Mouse (Mus musculus) layer of hippocampus, adult 9-10 months (tissue): ENCODE results near the gene Klhl6.

Source experiments
- DNase-seq: peaks from one replicate; pipeline ENCODE4 v3.0.0; 2022; ENCODE audit warnings: low spot score

Gene Klhl6

DNA sequence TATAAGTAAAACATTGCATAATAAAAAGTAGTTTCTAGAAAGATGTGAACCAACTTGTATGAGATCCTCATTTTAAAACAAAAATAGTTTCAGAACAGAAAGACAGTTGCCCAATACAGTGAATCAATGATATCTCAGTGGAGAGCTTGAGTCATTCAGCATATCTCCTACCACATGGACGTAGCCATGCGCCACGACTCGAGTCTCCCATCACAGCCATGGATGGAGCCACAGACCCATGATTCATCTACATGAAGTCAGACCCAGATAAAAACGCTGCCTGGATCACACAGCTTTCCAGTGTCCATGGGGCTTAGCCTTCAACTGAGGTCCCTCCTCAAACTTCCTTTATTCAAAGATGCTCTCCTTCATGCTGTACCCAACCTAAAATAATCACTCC lies 13.3 kb downstream of the Klhl6 start:
- no peak for DNase-seq

DNA sequence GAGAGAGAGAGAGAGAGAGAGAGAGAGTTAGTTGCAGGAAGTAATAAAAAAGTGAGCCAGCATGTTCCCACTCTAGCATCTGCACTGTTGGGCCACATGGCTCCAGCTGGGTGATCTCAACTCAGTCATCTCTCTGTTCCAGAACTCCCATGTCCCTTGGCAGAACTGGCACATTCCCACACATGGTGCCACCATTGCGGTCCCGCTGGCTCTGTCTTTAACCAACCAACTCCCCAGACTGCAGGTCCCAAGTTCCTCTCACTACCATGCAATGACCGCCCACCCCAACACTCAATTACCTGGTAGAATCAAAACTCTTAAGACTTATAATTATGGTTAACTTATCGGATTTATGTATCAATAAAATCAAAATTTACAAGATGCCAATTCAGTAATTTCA lies 14.2 kb downstream of the Klhl6 start:
- DNase-seq = no peak

DNA sequence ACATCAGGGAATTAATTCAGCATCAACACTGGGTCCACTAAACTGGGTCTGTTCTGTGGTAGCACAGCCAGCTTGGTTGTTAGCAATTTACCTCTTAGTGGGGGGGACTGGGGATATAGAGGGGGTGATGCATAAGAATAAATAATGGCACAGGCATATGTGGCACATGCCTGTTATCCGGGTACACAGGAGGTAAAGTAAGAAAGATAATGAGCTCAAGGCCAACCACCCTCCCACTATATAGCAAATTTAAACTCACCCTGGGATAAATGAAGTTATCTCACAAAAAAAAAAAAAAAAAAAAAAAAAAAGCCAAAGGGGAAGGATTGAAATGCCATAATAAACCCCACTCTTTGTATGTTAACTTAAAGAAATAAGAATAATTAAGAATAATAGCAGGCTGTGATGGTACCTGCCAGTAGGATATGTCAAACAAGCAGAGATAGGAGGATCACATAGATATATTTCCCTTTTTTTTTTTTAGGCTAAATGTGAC lies 14.9 kb downstream of the Klhl6 start:
- no peak for DNase-seq

DNA sequence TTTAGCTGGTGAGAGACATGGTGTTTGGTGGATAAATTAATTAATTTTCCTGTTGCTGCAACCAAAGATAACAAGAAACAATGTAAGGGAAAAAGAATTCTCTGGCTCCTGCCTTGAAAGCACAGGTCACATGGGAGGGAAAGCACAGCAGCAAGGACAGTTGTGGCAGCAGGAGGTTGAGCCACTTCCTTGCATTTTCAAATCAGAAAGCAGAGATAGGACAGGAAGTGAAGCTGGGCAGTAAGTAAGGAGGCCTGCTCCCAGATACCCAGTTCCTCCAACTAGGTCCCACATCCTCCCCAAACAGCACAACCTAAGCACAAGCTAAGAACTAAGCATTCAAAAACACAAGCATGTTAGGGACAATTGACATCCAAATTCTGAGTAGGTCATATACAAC lies 15.9 kb downstream of the Klhl6 start:
- no peak for DNase-seq

DNA sequence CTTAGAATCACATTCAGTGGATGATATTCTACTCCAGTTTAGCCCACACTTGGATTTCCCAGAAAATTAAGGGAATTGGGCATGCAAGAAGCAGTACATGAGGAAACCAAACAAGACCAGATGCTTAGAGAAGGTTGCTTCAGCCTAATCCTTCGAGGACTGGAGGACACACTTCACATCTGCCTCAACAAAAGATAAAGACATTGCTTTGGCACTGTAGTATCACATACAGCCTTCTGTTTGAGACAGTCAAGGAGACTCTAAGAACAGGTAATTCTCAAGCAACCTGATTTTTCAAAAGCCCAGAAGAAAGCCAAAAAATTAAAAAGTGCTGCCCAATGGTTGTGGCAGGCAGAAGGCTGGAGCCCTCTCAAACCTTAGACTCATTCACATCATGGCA lies 16.4 kb downstream of the Klhl6 start:
- no peak for DNase-seq

DNA sequence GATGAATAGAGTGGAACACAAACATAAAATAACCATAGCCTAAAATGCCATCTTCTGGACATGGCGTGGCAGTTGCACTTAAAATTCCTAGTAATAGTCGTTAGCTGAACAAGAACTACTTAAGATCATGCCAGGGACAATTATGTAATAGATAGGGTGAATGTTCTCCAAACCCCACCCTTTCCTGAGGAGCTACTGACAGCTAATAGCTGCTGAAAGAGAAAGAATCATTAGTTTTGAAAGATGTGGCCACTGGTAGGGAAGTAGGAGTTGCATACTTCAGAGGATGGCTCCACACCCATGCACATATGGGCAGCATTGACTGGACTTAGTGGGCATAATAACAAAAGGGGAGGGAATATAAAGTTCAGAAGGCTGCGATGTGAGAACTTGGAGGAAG lies 19.9 kb downstream of the Klhl6 start:
- no peak for DNase-seq

DNA sequence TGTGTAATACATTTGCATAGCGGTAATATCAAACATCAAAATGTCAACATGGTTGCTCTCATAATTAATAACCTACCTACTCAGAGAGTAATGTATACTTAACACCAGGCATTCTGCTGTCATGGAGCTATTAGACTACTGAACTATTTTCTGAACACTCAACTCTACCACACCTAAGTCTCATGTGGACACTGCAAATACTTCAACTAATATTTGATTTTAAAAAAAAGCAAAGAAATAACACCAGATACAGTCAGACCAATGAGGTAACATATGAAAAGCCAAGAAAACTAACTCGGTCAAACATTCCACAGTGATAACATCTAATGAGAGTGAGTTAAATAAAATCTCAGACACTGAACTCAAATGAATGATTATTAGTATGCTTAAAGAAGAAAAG lies 21.8 kb downstream of the Klhl6 start:
- DNase-seq = no peak

DNA sequence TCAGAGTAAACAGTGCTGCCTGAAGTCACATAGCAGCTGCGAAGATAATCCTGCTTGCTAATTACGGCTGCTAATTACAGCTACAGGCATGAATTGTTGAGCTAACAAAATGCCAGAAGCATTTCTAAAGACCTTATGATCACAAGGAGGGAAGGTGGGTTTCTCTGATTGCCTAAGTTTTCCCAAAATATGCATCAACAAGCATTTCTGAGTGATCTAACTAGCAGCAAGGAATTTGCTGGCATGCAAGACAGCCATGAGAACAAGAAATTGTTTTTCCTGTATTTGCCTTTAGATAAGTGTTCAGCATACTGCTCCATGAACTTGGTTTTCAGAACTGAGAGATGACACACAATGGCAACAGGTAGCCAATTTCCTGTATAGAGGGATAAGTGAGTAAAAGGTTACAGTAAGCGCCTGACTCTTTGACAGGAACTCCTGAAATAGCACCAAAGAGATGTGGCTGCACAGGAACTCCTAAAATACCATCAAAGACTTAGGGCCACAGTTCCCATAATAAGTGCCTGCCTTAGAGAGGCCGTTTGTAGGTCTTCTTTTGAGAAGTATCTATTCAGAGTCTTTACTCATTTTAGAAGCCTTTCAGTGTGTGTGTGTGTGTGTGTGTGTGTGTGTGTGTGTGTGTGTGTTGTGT lies 22.3 kb downstream of the Klhl6 start:
- no peak for DNase-seq

DNA sequence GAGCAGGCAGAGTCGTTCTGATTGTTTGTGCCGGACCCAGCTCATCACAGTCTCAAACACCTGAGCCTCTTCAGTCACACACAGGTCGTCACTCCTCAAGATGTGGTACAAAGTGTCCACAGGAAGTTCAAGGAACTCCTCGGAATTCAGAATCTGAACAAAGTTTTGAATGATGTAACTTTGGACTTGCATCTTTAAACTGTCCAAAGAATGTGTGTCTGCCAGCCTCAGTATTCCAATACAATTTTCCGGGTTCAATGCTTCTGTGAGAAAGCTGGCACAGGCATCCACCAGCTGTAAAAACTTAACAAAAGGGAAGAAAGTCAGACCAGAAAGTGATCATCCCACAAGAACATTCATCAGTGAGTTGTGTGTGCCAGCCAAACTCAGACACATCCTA lies 25.8 kb downstream of the Klhl6 start:
- DNase-seq = no peak

DNA sequence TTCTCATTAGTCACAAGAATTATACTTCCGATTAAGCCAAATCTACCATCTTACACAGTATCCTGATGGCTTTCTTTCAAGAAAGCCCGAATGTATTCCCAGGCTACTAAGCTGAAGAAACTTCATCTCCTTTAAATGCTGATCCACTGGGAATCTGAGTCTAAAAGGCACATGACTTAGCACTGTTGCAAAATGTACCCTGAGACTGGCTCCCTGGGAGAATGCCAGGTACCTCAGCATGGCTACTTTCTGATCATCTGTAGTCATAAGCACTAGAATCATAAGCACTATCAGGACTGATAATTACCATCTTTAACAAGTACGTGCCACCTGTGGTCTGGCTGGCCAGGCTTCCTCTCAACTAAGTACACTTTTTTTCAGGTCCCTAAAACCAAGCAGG lies 35.5 kb downstream of the Klhl6 start:
- DNase-seq = no peak

DNA sequence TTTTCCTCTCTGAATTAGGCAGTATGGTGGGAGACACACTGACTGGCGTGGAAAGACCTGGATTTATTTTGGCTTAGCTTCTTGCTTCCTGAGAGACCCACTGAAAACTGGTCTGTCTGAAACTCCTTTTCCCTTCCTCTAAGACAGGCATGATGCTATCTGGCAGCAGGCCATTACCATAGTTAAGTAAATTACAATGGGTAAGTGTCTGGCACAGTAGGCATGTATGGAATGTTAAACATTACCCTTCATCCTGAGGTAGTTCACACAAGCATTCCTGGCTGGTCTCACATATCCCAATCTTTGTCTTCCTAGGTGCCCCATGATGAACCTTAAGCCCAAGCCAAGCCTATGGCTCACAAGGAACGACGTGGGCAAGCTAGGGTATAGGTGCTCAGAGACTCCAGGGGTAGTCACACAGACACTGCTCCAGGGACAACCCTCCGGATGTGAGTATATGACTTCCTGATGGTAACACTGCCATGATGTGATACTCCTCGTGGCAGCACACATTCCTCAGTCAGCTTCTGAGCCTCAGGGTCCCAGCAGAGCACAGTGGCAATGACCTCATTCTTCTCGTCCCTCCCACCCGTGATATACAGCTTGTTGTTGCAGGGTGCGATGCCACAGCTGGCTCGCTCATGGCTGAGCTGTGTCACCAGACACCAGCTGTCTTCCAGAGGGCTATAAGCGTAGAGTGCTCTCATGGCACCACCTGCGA lies 36.1 kb downstream of the Klhl6 start:
- no peak for DNase-seq

DNA sequence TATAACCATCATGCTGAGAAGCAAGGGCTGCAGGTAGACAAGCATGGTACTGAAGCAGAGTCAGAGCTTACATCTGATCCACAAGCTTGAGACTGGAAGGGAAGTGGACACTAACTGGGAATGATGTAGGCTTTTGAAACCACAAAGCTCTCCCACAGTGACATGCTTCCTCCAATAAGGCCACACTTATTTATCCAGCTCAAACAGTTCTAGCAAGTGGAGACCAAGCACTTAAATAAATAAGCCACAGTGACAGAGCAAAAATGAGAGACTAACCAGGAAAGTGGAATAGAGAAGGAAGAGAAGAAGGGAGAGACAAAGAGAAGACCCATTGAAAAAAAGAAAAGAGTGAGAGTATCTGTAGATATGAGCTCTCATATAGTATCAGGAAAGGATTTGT lies 62.0 kb downstream of the Klhl6 start:
- DNase-seq = no peak

DNA sequence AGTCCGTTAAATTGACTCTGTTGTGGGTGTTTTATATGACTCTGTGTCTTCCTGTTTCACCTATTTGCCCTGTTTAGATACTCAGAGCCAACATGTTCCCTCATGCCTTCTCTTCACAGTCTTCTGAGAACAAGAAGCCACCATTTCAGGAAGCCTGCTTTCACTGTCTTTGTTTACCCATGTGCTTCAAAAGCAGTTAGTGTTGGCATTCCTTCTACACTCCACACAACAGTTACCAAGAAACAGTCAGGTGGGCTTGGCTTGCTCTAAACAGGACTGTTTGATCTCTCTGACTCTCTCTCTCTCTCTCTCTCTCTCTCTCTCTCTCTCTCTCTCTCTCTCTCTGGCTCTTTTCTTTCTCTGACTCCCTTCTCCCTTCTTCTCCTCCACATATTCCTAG lies 64.6 kb downstream of the Klhl6 start:
- DNase-seq = no peak

DNA sequence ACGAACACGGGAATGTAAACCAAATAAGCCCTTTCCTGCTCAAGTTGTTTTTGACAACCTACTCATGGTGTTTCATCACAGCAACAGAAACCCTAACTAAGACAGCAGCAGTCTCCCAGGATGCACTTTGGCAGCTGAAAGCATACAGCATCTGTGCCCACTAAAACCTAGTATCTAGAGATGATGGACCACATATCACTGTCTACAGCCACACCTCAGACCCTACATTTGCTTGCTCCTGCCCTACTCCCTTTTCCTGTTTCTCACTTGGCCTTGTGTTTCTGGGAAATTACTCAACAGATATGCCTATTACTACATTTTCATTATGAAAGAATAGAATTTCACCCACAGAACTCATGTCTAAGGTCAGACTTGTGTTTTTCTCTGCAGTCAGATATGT lies 70.3 kb downstream of the Klhl6 start:
- no peak for DNase-seq

DNA sequence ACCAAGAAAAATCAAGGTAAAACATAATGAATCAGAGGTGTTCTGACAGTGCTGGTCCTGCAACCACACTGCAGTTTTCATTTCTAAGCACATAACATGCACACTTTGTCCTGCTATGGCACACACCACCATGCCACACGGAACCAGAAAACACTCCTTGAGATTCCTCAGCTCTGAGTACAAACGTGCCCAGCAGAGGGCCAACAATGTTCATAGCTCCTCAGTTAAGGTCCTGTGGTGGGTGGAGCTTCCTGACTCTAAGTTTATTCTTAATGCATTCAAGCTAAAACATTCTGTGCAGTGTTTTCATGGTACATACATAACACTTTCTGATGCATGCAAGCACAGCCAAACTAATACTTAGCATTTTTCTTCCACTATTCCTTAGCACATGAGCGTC lies 74.5 kb downstream of the Klhl6 start:
- DNase-seq = no peak

DNA sequence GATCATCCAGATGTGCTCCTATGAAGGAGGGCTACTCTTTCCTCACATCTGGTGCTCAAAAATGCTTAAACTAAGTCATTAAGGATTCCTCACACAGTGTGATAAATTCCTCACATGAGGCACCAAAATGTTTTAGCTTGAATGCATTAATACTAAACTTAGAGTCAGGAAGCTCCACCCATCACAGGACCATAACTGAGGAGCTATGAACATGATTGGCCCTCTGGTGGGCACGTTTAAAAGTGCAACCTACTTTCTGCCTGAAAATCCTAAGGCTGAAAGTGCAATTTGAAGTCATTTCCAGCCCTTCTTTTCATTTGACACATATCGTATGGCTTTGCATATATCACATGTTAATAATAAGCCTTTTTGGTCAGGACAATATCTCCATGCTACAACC lies 75.7 kb downstream of the Klhl6 start:
- DNase-seq = no peak

DNA sequence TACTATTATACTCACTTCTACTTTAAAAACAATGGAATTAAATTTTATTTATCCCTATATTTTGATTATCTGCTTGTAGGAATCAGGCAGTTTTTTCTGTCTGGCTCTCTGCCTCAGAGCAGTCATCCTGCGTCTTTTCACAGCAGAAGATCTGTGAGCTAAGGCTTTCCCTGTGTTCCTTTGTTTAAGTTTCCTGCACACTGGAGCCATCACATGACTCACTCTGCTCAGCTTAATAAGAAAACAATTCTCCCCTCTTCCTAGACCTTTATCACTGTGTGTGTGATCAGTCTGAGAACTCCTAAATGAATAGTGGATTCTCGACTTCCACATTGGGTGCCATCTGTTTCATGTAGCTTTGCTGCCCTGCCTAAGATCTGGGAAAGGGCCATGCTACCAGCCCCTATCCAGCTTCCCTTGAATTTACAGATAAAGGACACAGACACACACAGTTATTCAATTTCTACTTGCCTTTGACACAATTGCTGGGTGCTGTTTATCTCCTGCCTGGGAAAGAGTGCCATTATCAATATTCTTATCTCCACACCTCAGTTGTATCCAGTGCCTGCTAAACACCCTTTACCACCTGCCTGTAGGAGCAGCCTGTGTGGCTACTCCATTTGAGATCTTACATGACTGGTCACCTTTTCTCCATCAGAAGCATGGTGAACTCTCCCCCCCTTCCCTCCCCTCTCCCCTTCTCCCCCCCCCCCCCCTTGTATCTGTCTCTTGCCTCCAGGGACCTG lies 77.9 kb downstream of the Klhl6 start:
- no peak for DNase-seq

DNA sequence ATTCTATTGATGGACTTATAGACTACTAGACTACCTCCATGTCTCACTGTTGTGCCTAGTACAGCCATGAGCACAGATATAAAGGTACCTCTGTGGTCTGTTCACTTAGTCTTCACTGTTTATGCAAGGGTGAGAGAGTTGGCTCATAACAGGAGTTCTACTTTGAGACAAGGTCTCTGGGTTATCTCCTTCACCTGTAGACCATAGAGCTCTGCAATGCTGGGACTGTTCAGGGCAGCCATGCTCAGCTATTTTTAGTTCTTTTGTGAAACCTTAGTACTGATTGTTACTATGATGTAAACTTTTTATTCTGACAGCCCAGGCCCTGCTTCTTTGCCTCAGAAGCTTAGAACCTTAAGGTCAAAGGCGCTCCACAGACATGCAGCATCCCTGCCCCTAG lies 79.0 kb downstream of the Klhl6 start:
- no peak for DNase-seq
